Mouse (Mus musculus): ENCODE results near the gene Xpa. TPM values are rescaled to one million over a fixed set of nuclear protein-coding genes. Genes with fewer than 3 reads are reported as not detected.
A peak's percentile ranks its signal among the peaks of the same experiment; 100 is the strongest.

The Xpa gene
- polyA plus RNA-seq, 1 experiment from 2014 or later: 31.3 TPM

DNA sequence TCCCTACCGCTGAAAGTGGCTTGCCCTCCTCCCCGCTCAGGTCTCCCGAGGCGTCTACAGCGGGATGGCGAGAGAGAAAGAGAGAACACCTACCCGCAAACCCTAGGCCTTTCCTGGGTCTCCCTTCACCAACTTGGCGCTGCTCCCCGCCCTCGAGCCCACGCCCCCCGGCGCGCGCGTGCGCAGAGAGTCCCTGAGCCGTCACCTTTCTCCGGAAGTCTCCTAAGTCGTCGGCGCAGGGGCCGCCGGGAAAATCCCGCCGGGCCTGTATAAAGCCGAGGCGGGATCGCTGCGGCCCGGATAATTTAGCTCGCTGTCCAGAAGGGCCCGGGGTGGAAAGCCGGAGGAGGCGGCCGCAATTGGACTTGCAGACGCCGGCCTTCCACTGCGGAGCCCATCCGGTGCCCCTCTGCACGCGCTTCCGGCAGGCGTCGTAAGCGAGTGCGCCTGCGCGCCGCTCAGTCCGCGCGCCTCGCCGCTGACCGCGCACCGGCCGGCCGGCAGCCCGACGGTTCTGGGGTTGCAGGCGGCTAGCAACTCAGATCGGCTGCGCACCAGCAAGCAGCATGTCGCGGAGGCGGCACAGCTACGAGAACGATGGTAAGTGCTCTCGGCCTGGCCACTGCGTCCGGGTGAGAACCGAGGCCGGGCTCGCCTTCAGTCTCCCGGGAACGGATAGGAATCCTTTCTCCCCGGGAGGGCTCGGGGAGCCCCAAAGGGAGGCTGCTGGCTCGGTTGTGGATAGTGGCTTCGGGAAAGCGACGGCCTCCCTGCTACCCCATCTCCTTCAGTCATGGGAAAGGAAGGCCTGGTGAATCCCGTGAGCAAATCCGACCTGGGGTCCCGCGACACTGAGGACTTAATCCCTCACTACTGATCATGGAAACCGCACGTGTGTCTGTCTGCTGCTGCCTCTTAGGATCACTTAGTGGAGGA lies 57.6 kb downstream of the Xpa start, which contains the start of the genes Ncbp1 and Tstd2:
Ncbp1 (plus strand) TSS at position 327 of the 936 bp plus-strand sequence.
Tstd2 (minus strand) TSS at position 408 of the 936 bp plus-strand sequence.
- H3K4me3 ChIP-seq: peak within 1 kb of the TSS; percentile 92
- WGBS: under 1% methylated on average over 88 of the region's 90 CpGs
- H3K4me2 ChIP-seq (replicated peaks): peak within 1 kb of the TSS; percentile 87

DNA sequence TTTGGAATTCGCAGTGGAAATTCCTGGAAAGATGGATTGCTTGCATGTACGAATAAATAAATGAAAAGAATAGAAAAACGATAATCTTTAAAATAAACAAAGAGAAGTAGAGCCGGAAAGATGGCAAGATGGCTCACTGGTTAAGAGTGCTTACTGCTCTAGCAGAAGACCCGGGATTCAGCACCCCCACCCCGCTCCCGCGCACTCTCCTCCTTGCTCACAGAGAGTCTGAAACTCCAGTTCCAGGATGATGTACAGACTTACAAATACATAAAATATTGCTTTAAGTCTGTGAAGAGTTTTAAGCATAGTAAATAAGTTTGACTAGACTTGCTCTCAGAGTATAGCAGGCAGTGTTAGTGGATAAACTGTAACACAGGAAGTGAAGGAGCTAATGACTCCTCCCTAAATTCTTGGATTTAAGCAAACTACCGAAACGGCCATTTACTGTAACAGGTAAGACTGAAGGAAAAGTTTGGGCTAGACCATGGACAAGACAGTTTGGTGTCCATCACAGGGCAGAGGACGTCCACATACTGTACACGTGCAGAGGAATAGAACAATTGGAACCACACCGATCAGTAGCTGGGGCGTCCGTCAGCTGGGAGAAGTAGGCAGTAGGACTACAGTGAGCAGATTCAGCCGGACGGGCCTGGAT lies 58.4 kb downstream of the Xpa start:
- H3K9me3 ChIP-seq (replicated peaks): no peaks in the 10 kb centered on the region
- peak overlapping the region; percentile 98 for H3K27ac ChIP-seq
- no peaks in the 10 kb centered on the region for H3K27me3 ChIP-seq
- peak overlapping the region; percentile 92 for H3K4me3 ChIP-seq
- peak overlapping the region; percentile 95 for H3K9ac ChIP-seq
- peak; percentile 88 for ATAC-seq (ENCODE audit: low FRiP score)
- peaks cover 24% of the 10 kb centered on the region for H3K36me3 ChIP-seq
- peaks cover 25% of the 10 kb centered on the region for H3K4me1 ChIP-seq
- peak overlapping the region; percentile 87 for H3K4me2 ChIP-seq (replicated peaks)
- WGBS: 6% methylated on average over 17 of the region's 17 CpGs

More for the DNA sequence above, 57.6 kb downstream of the Xpa start, which contains the start of the genes Ncbp1 and Tstd2:
- Histone ChIP-seq H3K9me3 (replicated peaks) (no peaks in the 10 kb centered on the region), H3K9ac (peak within 1 kb of the TSS; percentile 95), H3K27me3 (no peaks in the 10 kb centered on the region), H3K27ac (peak within 1 kb of the TSS; percentile 98), H3K4me1 (peaks cover 25% of the 10 kb centered on the region), H3K36me3 (peaks cover 18% of the 10 kb centered on the region)
- ATAC-seq (ENCODE audit: low FRiP score): peak; percentile 92

- Histone ChIP-seq H3K27me3 (no peaks in the 10 kb centered on the region), H3K9me3 (replicated peaks) (no peaks in the 10 kb centered on the region), H3K4me3 (no peak overlapping the region), H3K4me2 (replicated peaks) (no peak overlapping the region), H3K4me1 (peaks cover under 1% of the 10 kb centered on the region; the same call in 1 of the 2 replicates), H3K9ac (no peak overlapping the region), H3K36me3 (peaks cover 70% of the 10 kb centered on the region), H3K27ac (no peak overlapping the region)
- no peak for ATAC-seq (ENCODE audit: low FRiP score)
- WGBS: 91% methylated on average over 6 of the region's 6 CpGs
These were observed 64.3 kb downstream of the Xpa start for GRCm38 (mm10) chr4:46131791-46132190.

DNA sequence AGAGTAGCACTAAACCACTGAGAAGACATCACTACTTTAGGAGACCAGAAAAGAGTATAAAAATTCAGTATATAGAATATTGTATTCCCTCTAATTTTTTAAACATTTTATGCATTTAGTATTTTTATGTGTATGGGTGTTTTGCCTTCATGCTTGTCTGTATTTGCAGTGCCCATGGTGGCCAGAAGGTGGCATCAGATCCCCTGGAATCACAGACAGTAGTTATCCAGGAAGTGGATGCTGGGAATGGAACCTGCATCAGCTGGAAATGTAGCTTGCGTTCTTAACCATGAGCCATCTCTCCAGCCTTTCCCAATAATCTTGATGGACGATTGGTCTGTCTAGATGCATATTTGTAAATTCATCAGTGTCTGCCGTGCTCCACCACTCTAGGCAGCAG lies 65.9 kb downstream of the Xpa start:
- WGBS: 73% methylated on average over 3 of the region's 3 CpGs
- no peak for ATAC-seq (ENCODE audit: low FRiP score)
- no peak overlapping the region for H3K4me3 ChIP-seq

DNA sequence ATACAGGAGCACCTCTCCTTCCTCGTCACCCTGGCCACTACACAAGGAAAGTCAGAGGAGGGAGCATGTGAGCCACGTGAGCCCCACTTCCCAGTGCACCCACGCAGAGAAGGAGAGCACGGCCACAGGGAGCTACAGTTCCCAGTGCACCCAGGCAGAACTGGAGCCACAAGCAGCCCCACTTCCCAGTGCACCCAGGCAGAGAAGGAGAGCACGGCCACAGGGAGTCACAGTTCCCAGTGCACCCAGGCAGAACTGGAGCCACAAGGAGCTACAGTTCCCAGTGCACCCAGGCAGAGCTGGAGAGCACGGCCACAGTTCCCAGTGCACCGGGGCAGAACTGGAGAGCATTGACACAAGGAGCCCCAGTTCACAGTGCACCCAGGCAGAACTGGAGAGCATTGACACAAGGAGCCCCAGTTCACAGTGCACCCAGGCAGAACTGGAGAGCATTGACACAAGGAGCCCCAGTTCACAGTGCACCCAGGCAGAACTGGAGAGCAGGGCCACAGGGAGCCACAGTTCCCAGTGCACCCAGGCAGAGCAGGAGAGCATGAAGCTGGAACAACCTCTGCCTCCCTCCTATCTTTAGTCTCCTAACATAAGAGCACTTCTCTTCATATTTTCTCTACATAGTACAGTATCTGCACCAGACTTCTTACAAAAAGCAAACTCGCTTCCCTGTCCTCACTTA lies 66.7 kb downstream of the Xpa start:
- Histone ChIP-seq H3K27ac (no peak overlapping the region), H3K4me1 (no peaks in the 10 kb centered on the region), H3K36me3 (peaks cover 80% of the 10 kb centered on the region), H3K4me2 (replicated peaks) (no peak overlapping the region), H3K4me3 (no peak overlapping the region), H3K9me3 (replicated peaks) (no peaks in the 10 kb centered on the region), H3K27me3 (no peaks in the 10 kb centered on the region), H3K9ac (no peak overlapping the region)
- WGBS: 87% methylated on average over 8 of the region's 8 CpGs
- no peak for ATAC-seq (ENCODE audit: low FRiP score)

More for the DNA sequence above, 65.9 kb downstream of the Xpa start:
- no peak overlapping the region for H3K27ac ChIP-seq
- no peaks in the 10 kb centered on the region for H3K27me3 ChIP-seq
- H3K9me3 ChIP-seq (replicated peaks): no peaks in the 10 kb centered on the region
- no peaks in the 10 kb centered on the region for H3K4me1 ChIP-seq
- H3K9ac ChIP-seq: no peak overlapping the region
- H3K36me3 ChIP-seq: peaks cover 79% of the 10 kb centered on the region
- no peak overlapping the region for H3K4me2 ChIP-seq (replicated peaks)

GRCm38 (mm10) chr4:46126541-46126940 lies 69.6 kb downstream of the Xpa start:
- Histone ChIP-seq H3K27ac (no peak overlapping the region), H3K4me3 (no peak overlapping the region), H3K9ac (no peak overlapping the region), H3K4me1 (no peaks in the 10 kb centered on the region), H3K36me3 (peaks cover 81% of the 10 kb centered on the region), H3K4me2 (replicated peaks) (no peak overlapping the region), H3K27me3 (no peaks in the 10 kb centered on the region), H3K9me3 (replicated peaks) (no peaks in the 10 kb centered on the region)
- no peak for ATAC-seq (ENCODE audit: low FRiP score)
- 56% methylated on average over 2 of the region's 2 CpGs for WGBS

GRCm38 (mm10) chr4:46123358-46123757 lies 72.8 kb downstream of the Xpa start:
- no peak for ATAC-seq (ENCODE audit: low FRiP score)
- Histone ChIP-seq H3K27me3 (no peaks in the 10 kb centered on the region), H3K4me2 (replicated peaks) (no peak overlapping the region), H3K27ac (no peak overlapping the region), H3K9me3 (replicated peaks) (no peaks in the 10 kb centered on the region), H3K4me3 (no peak overlapping the region), H3K36me3 (peaks cover 83% of the 10 kb centered on the region), H3K9ac (no peak overlapping the region), H3K4me1 (no peaks in the 10 kb centered on the region)
- 94% methylated on average over 6 of the region's 6 CpGs for WGBS

- Histone ChIP-seq H3K27ac (no peak overlapping the region), H3K27me3 (no peaks in the 10 kb centered on the region), H3K9me3 (replicated peaks) (no peaks in the 10 kb centered on the region), H3K9ac (no peak overlapping the region), H3K4me3 (no peak overlapping the region), H3K36me3 (peaks cover 96% of the 10 kb centered on the region), H3K4me2 (replicated peaks) (no peak overlapping the region), H3K4me1 (no peaks in the 10 kb centered on the region)
- 83% methylated on average over 3 of the region's 3 CpGs for WGBS
- ATAC-seq (ENCODE audit: low FRiP score): no peak
These were observed 75.3 kb downstream of the Xpa start for GRCm38 (mm10) chr4:46120767-46121166.

- H3K27ac ChIP-seq: no peak overlapping the region
- H3K4me2 ChIP-seq (replicated peaks): no peak overlapping the region
- H3K4me1 ChIP-seq: no peaks in the 10 kb centered on the region
- 91% methylated on average over 14 of the region's 14 CpGs for WGBS
- H3K4me3 ChIP-seq: no peak overlapping the region
- no peak overlapping the region for H3K9ac ChIP-seq
- H3K9me3 ChIP-seq (replicated peaks): no peaks in the 10 kb centered on the region
- no peak for ATAC-seq (ENCODE audit: low FRiP score)
- peaks cover 94% of the 10 kb centered on the region for H3K36me3 ChIP-seq
- no peaks in the 10 kb centered on the region for H3K27me3 ChIP-seq
These were observed 76.5 kb downstream of the Xpa start for GRCm38 (mm10) chr4:46119514-46120094.

DNA sequence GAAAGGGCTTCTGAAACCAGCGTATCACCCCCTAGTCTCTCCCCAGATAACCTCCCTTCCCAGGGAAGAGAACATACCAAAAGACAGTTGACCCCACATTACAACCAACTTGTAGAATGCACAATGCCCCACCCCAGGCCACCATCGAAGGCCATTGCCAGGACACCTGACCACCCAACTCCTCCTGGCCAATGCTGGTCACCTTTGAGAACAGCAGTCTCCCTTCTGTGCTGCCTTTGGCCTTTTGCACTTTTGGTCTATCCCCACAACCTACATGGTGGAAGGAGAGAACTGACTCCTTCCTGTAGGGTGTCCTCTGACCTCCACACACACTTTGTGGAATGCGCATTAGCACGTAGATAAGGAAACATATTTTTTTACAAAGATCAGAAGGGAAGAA lies 78.6 kb downstream of the Xpa start:
- no peak overlapping the region for H3K27ac ChIP-seq
- no peak overlapping the region for H3K4me2 ChIP-seq (replicated peaks)
- peaks cover 89% of the 10 kb centered on the region for H3K36me3 ChIP-seq
- H3K4me1 ChIP-seq: no peaks in the 10 kb centered on the region
- H3K27me3 ChIP-seq: no peaks in the 10 kb centered on the region
- 99% methylated on average over 4 of the region's 4 CpGs for WGBS
- no peaks in the 10 kb centered on the region for H3K9me3 ChIP-seq (replicated peaks)
- no peak overlapping the region for H3K4me3 ChIP-seq
- ATAC-seq (ENCODE audit: low FRiP score): no peak
- H3K9ac ChIP-seq: no peak overlapping the region

DNA sequence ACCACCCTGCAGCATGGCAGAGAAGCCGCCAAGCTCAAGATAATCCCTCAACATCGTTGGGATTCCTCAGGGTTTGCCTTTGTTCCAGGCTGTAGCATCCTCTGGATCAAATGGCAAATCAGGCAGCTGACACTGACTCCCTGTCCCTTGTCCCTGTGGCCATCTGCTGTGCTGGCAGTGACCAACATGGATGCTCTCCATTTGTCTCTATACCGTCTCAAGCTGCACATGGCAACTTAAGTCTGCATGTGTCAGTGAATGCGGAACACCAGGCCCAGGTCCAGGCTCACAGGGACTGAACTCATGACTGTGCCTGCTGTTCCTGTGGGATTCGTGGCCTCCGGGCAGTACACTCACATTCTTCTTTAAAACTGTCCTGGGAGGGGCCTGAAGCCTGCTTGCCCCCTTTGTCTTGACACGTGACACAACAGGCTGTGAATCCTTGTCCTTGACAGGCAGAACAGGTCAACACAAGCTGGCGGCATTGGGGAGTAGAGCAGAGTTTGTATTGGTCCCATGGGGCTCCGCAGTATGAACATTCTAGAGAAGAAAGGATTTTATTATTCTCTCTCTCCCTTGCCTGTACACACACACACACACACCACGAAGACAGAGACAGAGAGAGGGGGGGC lies 79.5 kb downstream of the Xpa start:
- Histone ChIP-seq H3K4me1 (no peaks in the 10 kb centered on the region), H3K9ac (no peak overlapping the region), H3K27me3 (no peaks in the 10 kb centered on the region), H3K4me2 (replicated peaks) (no peak overlapping the region), H3K27ac (no peak overlapping the region), H3K4me3 (no peak overlapping the region), H3K9me3 (replicated peaks) (no peaks in the 10 kb centered on the region), H3K36me3 (peaks cover 80% of the 10 kb centered on the region)
- 78% methylated on average over 10 of the region's 10 CpGs for WGBS
- ATAC-seq (ENCODE audit: low FRiP score): no peak
